Mouse (Mus musculus): Measurements from ENCODE around the gene Malrd1. TPM values are rescaled to one million over a fixed set of nuclear protein-coding genes. Genes with fewer than 3 reads are reported as not detected.

The Malrd1 gene
- polyA plus RNA-seq, 1 experiment: not detected

GRCm38 (mm10) chr2:16173355-16173754, 647.1 kb downstream of the Malrd1 start:
- no peaks in the 10 kb centered on the region for H3K36me3 ChIP-seq (ENCODE audit: control insufficient read depth, insufficient read depth)
- H3K79me2 ChIP-seq (ENCODE audit: control insufficient read depth, insufficient read depth): no peaks in the 10 kb centered on the region
- TF ChIP-seq POLR2A (IDR thresholded peaks at IDR 0.05; ENCODE audit: insufficient read length, low read depth) (no peak), TCF3 (IDR thresholded peaks at IDR 0.05; ENCODE audit: insufficient read length, low read depth) (no peak)
- no peak overlapping the region for H3K4me2 ChIP-seq (ENCODE audit: low read depth)
- no peak overlapping the region for H3ac ChIP-seq (ENCODE audit: control insufficient read depth, insufficient read length)
- no peak overlapping the region for H3K4me3 ChIP-seq
- no peaks in the 10 kb centered on the region for H3K27me3 ChIP-seq (ENCODE audit: control insufficient read depth, insufficient read depth, insufficient read length)

- Histone ChIP-seq H3K79me2 (ENCODE audit: control insufficient read depth, insufficient read depth) (no peaks in the 10 kb centered on the region), H3K36me3 (ENCODE audit: control insufficient read depth, insufficient read depth) (no peaks in the 10 kb centered on the region), H3K4me2 (ENCODE audit: low read depth) (no peak overlapping the region), H3K27me3 (ENCODE audit: control insufficient read depth, insufficient read depth, insufficient read length) (no peaks in the 10 kb centered on the region), H3ac (ENCODE audit: control insufficient read depth, insufficient read length) (no peak overlapping the region), H3K4me3 (no peak overlapping the region)
- no peak for TF ChIP-seq POLR2AphosphoS2 (IDR thresholded peaks at IDR 0.05; ENCODE audit: insufficient read length, low read depth)
- no peak for TF ChIP-seq E2F4 (IDR thresholded peaks at IDR 0.05; ENCODE audit: insufficient read depth)
- TF ChIP-seq MAX (IDR thresholded peaks at IDR 0.05; ENCODE audit: low read depth): no peak
- TF ChIP-seq TCF3 (IDR thresholded peaks at IDR 0.05; ENCODE audit: insufficient read length, low read depth): no peak
Observed at GRCm38 (mm10) chr2:16182140-16182539, 655.9 kb downstream of the Malrd1 start.

GRCm38 (mm10) chr2:16183158-16183557, 656.9 kb downstream of the Malrd1 start:
- no peak for TF ChIP-seq MYOG (IDR thresholded peaks at IDR 0.05; ENCODE audit: control insufficient read depth in 1 of 3, insufficient read depth in 1 of 3, insufficient read length in 2 of 3, low read depth in 2 of 3)
- TF ChIP-seq POLR2A (IDR thresholded peaks at IDR 0.05; ENCODE audit: insufficient read length, low read depth): no peak
- TF ChIP-seq SRF (IDR thresholded peaks at IDR 0.05; ENCODE audit: control insufficient read depth, insufficient read length, low read depth): no peak
- no peak for TF ChIP-seq REST (IDR thresholded peaks at IDR 0.05; ENCODE audit: insufficient read depth, insufficient read length)
- no peak for TF ChIP-seq MYOD1 (IDR thresholded peaks at IDR 0.05; ENCODE audit: control insufficient read depth in 1 of 3, insufficient read length in 2 of 3, low read depth in 2 of 3)
- no peak for TF ChIP-seq POLR2AphosphoS2 (IDR thresholded peaks at IDR 0.05; ENCODE audit: insufficient read length, low read depth)
- no peak for TF ChIP-seq E2F4 (IDR thresholded peaks at IDR 0.05; ENCODE audit: insufficient read depth)
- TF ChIP-seq MAX (IDR thresholded peaks at IDR 0.05; ENCODE audit: low read depth): no peak
- no peak for TF ChIP-seq TCF12 (IDR thresholded peaks at IDR 0.05; ENCODE audit: insufficient read depth, poor library complexity, severe bottlenecking)
- no peak for TF ChIP-seq TCF3 (IDR thresholded peaks at IDR 0.05; ENCODE audit: insufficient read length, low read depth)
- no peak for TF ChIP-seq USF1 (IDR thresholded peaks at IDR 0.05; ENCODE audit: low read depth)
- no peak for TF ChIP-seq CEBPB (IDR thresholded peaks at IDR 0.05; ENCODE audit: insufficient read depth, poor library complexity, severe bottlenecking)
- H3K36me3 ChIP-seq (ENCODE audit: control insufficient read depth, insufficient read depth): no peaks in the 10 kb centered on the region
- no peak overlapping the region for H3K4me3 ChIP-seq
- H3K79me2 ChIP-seq (ENCODE audit: control insufficient read depth, insufficient read depth): no peaks in the 10 kb centered on the region
- no peak overlapping the region for H3K4me2 ChIP-seq (ENCODE audit: low read depth)
- H3ac ChIP-seq (ENCODE audit: control insufficient read depth, insufficient read length): no peak overlapping the region
- H3K27me3 ChIP-seq (ENCODE audit: control insufficient read depth, insufficient read depth, insufficient read length): no peaks in the 10 kb centered on the region

GRCm38 (mm10) chr2:16210016-16210415, 683.7 kb downstream of the Malrd1 start:
- no peaks in the 10 kb centered on the region for H3K27me3 ChIP-seq (ENCODE audit: control insufficient read depth, insufficient read depth, insufficient read length)
- no peak for TF ChIP-seq MAX (IDR thresholded peaks at IDR 0.05; ENCODE audit: low read depth)
- no peak for TF ChIP-seq MYOG (IDR thresholded peaks at IDR 0.05; ENCODE audit: control insufficient read depth in 1 of 3, insufficient read depth in 1 of 3, insufficient read length in 2 of 3, low read depth in 2 of 3)
- TF ChIP-seq POLR2A (IDR thresholded peaks at IDR 0.05; ENCODE audit: insufficient read length, low read depth): no peak
- no peak for TF ChIP-seq POLR2AphosphoS2 (IDR thresholded peaks at IDR 0.05; ENCODE audit: insufficient read length, low read depth)
- no peak for TF ChIP-seq TCF12 (IDR thresholded peaks at IDR 0.05; ENCODE audit: insufficient read depth, poor library complexity, severe bottlenecking)
- TF ChIP-seq REST (IDR thresholded peaks at IDR 0.05; ENCODE audit: insufficient read depth, insufficient read length): no peak
- no peak for TF ChIP-seq USF1 (IDR thresholded peaks at IDR 0.05; ENCODE audit: low read depth)
- no peak for TF ChIP-seq MYOD1 (IDR thresholded peaks at IDR 0.05; ENCODE audit: control insufficient read depth in 1 of 3, insufficient read length in 2 of 3, low read depth in 2 of 3)
- no peak for TF ChIP-seq SRF (IDR thresholded peaks at IDR 0.05; ENCODE audit: control insufficient read depth, insufficient read length, low read depth)
- TF ChIP-seq E2F4 (IDR thresholded peaks at IDR 0.05; ENCODE audit: insufficient read depth): no peak
- no peak for TF ChIP-seq CEBPB (IDR thresholded peaks at IDR 0.05; ENCODE audit: insufficient read depth, poor library complexity, severe bottlenecking)
- TF ChIP-seq TCF3 (IDR thresholded peaks at IDR 0.05; ENCODE audit: insufficient read length, low read depth): no peak
- no peak overlapping the region for H3ac ChIP-seq (ENCODE audit: control insufficient read depth, insufficient read length)
- H3K4me2 ChIP-seq (ENCODE audit: low read depth): no peak overlapping the region
- no peaks in the 10 kb centered on the region for H3K79me2 ChIP-seq (ENCODE audit: control insufficient read depth, insufficient read depth)
- no peak overlapping the region for H3K4me3 ChIP-seq
- H3K36me3 ChIP-seq (ENCODE audit: control insufficient read depth, insufficient read depth): no peaks in the 10 kb centered on the region

DNA sequence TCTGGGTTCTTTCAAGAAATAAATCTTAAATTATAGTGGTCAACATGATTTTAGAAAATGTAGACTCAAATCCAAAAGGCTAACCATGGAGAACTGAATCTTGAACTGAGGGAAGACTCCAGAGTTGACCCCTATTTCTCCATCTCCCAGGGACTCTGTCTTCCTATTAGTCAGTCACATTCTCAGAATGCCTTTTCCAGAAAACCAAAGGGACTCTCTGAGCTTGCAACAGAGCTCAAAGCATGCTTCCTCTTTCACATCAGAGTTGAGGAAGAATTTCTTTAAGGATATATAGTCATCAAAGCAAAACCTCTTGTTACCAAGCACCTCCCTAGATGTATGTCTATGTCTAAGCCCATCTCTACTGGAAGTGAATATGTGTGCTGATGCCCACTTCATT, 686.5 kb downstream of the Malrd1 start:
- no peak overlapping the region for H3K4me3 ChIP-seq
- H3K36me3 ChIP-seq (ENCODE audit: control insufficient read depth, insufficient read depth): no peaks in the 10 kb centered on the region
- H3K4me2 ChIP-seq (ENCODE audit: low read depth): no peak overlapping the region
- no peak overlapping the region for H3ac ChIP-seq (ENCODE audit: control insufficient read depth, insufficient read length)
- H3K79me2 ChIP-seq (ENCODE audit: control insufficient read depth, insufficient read depth): no peaks in the 10 kb centered on the region
- H3K27me3 ChIP-seq (ENCODE audit: control insufficient read depth, insufficient read depth, insufficient read length): no peaks in the 10 kb centered on the region
- TF ChIP-seq TCF3 (IDR thresholded peaks at IDR 0.05; ENCODE audit: insufficient read length, low read depth) (no peak), MYOG (IDR thresholded peaks at IDR 0.05; ENCODE audit: control insufficient read depth in 1 of 3, insufficient read depth in 1 of 3, insufficient read length in 2 of 3, low read depth in 2 of 3) (no peak), REST (IDR thresholded peaks at IDR 0.05; ENCODE audit: insufficient read depth, insufficient read length) (no peak), USF1 (IDR thresholded peaks at IDR 0.05; ENCODE audit: low read depth) (no peak), POLR2A (IDR thresholded peaks at IDR 0.05; ENCODE audit: insufficient read length, low read depth) (no peak), MAX (IDR thresholded peaks at IDR 0.05; ENCODE audit: low read depth) (no peak), SRF (IDR thresholded peaks at IDR 0.05; ENCODE audit: control insufficient read depth, insufficient read length, low read depth) (no peak), MYOD1 (IDR thresholded peaks at IDR 0.05; ENCODE audit: control insufficient read depth in 1 of 3, insufficient read length in 2 of 3, low read depth in 2 of 3) (no peak), E2F4 (IDR thresholded peaks at IDR 0.05; ENCODE audit: insufficient read depth) (no peak), POLR2AphosphoS2 (IDR thresholded peaks at IDR 0.05; ENCODE audit: insufficient read length, low read depth) (no peak), CEBPB (IDR thresholded peaks at IDR 0.05; ENCODE audit: insufficient read depth, poor library complexity, severe bottlenecking) (no peak)

All from myocyte (in vitro differentiated cells).